27 mouse cellular contexts compared by ENCODE assay signal in the genomic region with DNA sequence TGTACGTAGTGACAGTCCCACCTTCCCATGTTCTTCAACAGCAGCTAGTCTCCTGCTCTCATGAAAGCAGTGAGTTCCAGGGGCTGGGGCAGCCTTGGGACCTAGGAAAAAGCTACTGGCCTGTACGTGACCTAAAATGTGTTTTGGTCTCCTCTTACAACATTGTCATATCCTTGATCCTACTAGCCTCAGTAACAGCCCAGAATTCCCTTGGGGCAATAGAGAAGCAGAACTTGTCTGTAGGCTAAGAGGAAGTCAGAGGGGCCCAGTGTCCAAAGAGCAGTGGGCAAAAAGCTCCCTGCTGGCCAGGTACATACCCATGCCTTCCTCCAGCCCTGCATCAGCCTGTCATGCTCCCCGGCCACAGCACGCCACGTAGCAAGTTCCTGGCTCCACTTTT. TPM values are rescaled to one million over a fixed set of nuclear protein-coding genes. Genes with fewer than 3 reads are reported as not detected.
"Had no signal": no experiment of that assay in that cellular context is flagged by ENCODE, and none has a peak within 500 bp of the region (broad histone marks: within the 10 kb centered on the region; RNA-seq: fewer than 3 reads in every experiment).

No protein-coding gene starts in this region.

- H3K27ac ChIP-seq: heart, embryonic 10.5 days; hindbrain, embryonic 10.5 days; hindbrain, embryonic 12.5 days; hindbrain, embryonic 14.5 days; kidney, embryonic 15.5 days; kidney, postnatal 0 days; left cerebral cortex, adult 2 months; limb, embryonic 10.5 days; limb, embryonic 12.5 days had no signal

- ATAC-seq: hindbrain, embryonic 16.5 days; intestine, embryonic 16.5 days had no signal

- H3K4me2 ChIP-seq: heart, embryonic 12.5 days; hindbrain, embryonic 12.5 days; hindbrain, embryonic 14.5 days; kidney, embryonic 15.5 days; limb, embryonic 12.5 days; liver, embryonic 11.5 days had no signal

- H3K4me1 ChIP-seq: hindbrain, embryonic 12.5 days; kidney, embryonic 15.5 days; limb, embryonic 10.5 days; limb, embryonic 12.5 days had no signal

- DNase-seq: gastrocnemius, postnatal 14 days; gastrocnemius, postnatal 36 days; heart, adult 18-20 months; heart, postnatal 10 days; heart, postnatal 4 days; kidney, adult 11 months; kidney, adult 2 months; kidney, adult 9 months; kidney, postnatal 14 days; kidney, postnatal 36 days; layer of hippocampus, adult 9-11 months; layer of hippocampus, postnatal 36 days; liver had no signal

- H3K9me3 ChIP-seq: heart, embryonic 10.5 days; heart, embryonic 12.5 days; hindbrain, embryonic 10.5 days; hindbrain, embryonic 12.5 days; kidney, embryonic 15.5 days; limb, embryonic 10.5 days; limb, embryonic 12.5 days had no signal

- H3K9ac ChIP-seq: heart, embryonic 12.5 days; hindbrain, embryonic 12.5 days; hindbrain, embryonic 14.5 days; kidney, embryonic 15.5 days; limb, embryonic 12.5 days had no signal

- H3K4me3 ChIP-seq: heart, embryonic 10.5 days; heart, embryonic 12.5 days; hindbrain, embryonic 10.5 days; hindbrain, embryonic 12.5 days; kidney, embryonic 15.5 days; left cerebral cortex, adult 2 months; limb, embryonic 10.5 days; limb, embryonic 12.5 days had no signal

- H3K27me3 ChIP-seq: heart, embryonic 12.5 days; hindbrain, embryonic 12.5 days; kidney, embryonic 15.5 days; limb, embryonic 12.5 days had no signal

RNA-seq across cellular contexts. Expression of gene Cks2, which starts 41.9 kb away (rescaled TPM):
- total RNA-seq: gastrocnemius, adult 18-20 months had no signal
